Mouse (Mus musculus): ENCODE results near the gene Pla2r1.

The Pla2r1 gene

GRCm38 (mm10) chr2:60552902-60553682 lies at the start of gene Pla2r1:
Gene Pla2r1 (minus strand): TSS chr2:60553308.
- peak; percentile 23 for DNase-seq (ENCODE audit: low read depth, low spot score)

- no peak for DNase-seq (ENCODE audit: low read depth, low spot score)
Measured at GRCm38 (mm10) chr2:60601326-60601725, 48.2 kb upstream of the Pla2r1 start.

- no peak for DNase-seq (ENCODE audit: low read depth, low spot score)
Measured at GRCm38 (mm10) chr2:60600863-60601262, 47.8 kb upstream of the Pla2r1 start.

- DNase-seq (ENCODE audit: low read depth, low spot score): no peak
Measured at GRCm38 (mm10) chr2:60583416-60583815, 30.3 kb upstream of the Pla2r1 start.

- DNase-seq (ENCODE audit: low read depth, low spot score): no peak
Measured at GRCm38 (mm10) chr2:60554561-60554960, 1.5 kb upstream of the Pla2r1 start.

GRCm38 (mm10) chr2:60552177-60552901 lies 769 bp downstream of the Pla2r1 start:
- no peak for DNase-seq (ENCODE audit: low read depth, low spot score)

- DNase-seq (ENCODE audit: low read depth, low spot score): peak; percentile 21
Measured at GRCm38 (mm10) chr2:60551673-60552072, 1.4 kb downstream of the Pla2r1 start.

GRCm38 (mm10) chr2:60550521-60550920 lies 2.6 kb downstream of the Pla2r1 start:
- DNase-seq (ENCODE audit: low read depth, low spot score): no peak

- no peak for DNase-seq (ENCODE audit: low read depth, low spot score)
Measured at GRCm38 (mm10) chr2:60549851-60550250, 3.3 kb downstream of the Pla2r1 start.

GRCm38 (mm10) chr2:60546082-60546481 lies 7.0 kb downstream of the Pla2r1 start:
- DNase-seq (ENCODE audit: low read depth, low spot score): no peak

GRCm38 (mm10) chr2:60544006-60544405 lies 9.1 kb downstream of the Pla2r1 start:
- no peak for DNase-seq (ENCODE audit: low read depth, low spot score)

GRCm38 (mm10) chr2:60541745-60542144 lies 11.4 kb downstream of the Pla2r1 start:
- no peak for DNase-seq (ENCODE audit: low read depth, low spot score)

- DNase-seq (ENCODE audit: low read depth, low spot score): no peak
Measured at GRCm38 (mm10) chr2:60540346-60540745, 12.8 kb downstream of the Pla2r1 start.

GRCm38 (mm10) chr2:60538710-60539109 lies 14.4 kb downstream of the Pla2r1 start:
- DNase-seq (ENCODE audit: low read depth, low spot score): no peak

GRCm38 (mm10) chr2:60538274-60538673 lies 14.8 kb downstream of the Pla2r1 start:
- DNase-seq (ENCODE audit: low read depth, low spot score): no peak

- no peak for DNase-seq (ENCODE audit: low read depth, low spot score)
Measured at GRCm38 (mm10) chr2:60534755-60535154, 18.4 kb downstream of the Pla2r1 start.

GRCm38 (mm10) chr2:60533026-60533425 lies 20.1 kb downstream of the Pla2r1 start:
- no peak for DNase-seq (ENCODE audit: low read depth, low spot score)

- DNase-seq (ENCODE audit: low read depth, low spot score): no peak
Measured at GRCm38 (mm10) chr2:60532495-60532894, 20.6 kb downstream of the Pla2r1 start.

GRCm38 (mm10) chr2:60515817-60516216 lies 37.3 kb downstream of the Pla2r1 start:
- DNase-seq (ENCODE audit: low read depth, low spot score): no peak

- DNase-seq (ENCODE audit: low read depth, low spot score): no peak
Measured at GRCm38 (mm10) chr2:60514863-60515262, 38.2 kb downstream of the Pla2r1 start.

- DNase-seq (ENCODE audit: low read depth, low spot score): no peak
Measured at GRCm38 (mm10) chr2:60510718-60511117, 42.4 kb downstream of the Pla2r1 start.

- no peak for DNase-seq (ENCODE audit: low read depth, low spot score)
Measured at GRCm38 (mm10) chr2:60505145-60505544, 48.0 kb downstream of the Pla2r1 start.

GRCm38 (mm10) chr2:60504718-60505117 lies 48.4 kb downstream of the Pla2r1 start:
- DNase-seq (ENCODE audit: low read depth, low spot score): no peak

Data from skeletal muscle tissue, adult 2 months (tissue).